Mouse (Mus musculus): ENCODE data around the gene Jmjd1c. TPM values are rescaled to one million over a fixed set of nuclear protein-coding genes. Genes with fewer than 3 reads are reported as not detected.

Gene Jmjd1c
- polyA plus RNA-seq, 1 experiment from 2014 or later: 27.1 TPM

DNA sequence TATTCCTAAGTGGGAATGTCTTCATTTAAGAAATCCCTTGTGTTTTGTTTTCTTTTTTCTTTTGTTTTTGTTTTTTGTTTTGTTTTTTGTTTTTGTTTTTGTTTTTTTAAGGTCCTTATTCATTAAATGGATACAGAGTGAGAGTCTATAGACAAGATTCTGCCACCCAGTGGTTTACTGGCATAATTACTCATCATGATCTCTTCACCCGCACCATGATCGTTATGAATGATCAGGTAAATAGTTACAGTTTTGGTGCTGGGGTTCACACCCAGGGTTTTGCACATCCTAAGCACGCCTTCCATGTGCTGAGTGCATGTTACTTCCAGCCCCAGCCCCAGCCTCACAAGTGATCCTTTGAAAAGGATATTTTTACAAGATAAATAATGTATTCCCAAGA, 120.9 kb downstream of the Jmjd1c start:
- no peak overlapping the region for H3K27ac ChIP-seq (replicated peaks)
- H3K9me3 ChIP-seq (replicated peaks): no peaks in the 10 kb centered on the region
- no peak for DNase-seq (ENCODE audit: low spot score)
- WGBS: 91% methylated on average over 3 of the region's 3 CpGs
- H3K4me3 ChIP-seq: no peak overlapping the region
- H3K4me1 ChIP-seq: no peaks in the 10 kb centered on the region; the same call in 1 of the 2 replicates
- H3K27me3 ChIP-seq (ENCODE audit: low read depth, poor library complexity, severe bottlenecking): no peaks in the 10 kb centered on the region
- peaks cover 42% of the 10 kb centered on the region for H3K36me3 ChIP-seq

DNA sequence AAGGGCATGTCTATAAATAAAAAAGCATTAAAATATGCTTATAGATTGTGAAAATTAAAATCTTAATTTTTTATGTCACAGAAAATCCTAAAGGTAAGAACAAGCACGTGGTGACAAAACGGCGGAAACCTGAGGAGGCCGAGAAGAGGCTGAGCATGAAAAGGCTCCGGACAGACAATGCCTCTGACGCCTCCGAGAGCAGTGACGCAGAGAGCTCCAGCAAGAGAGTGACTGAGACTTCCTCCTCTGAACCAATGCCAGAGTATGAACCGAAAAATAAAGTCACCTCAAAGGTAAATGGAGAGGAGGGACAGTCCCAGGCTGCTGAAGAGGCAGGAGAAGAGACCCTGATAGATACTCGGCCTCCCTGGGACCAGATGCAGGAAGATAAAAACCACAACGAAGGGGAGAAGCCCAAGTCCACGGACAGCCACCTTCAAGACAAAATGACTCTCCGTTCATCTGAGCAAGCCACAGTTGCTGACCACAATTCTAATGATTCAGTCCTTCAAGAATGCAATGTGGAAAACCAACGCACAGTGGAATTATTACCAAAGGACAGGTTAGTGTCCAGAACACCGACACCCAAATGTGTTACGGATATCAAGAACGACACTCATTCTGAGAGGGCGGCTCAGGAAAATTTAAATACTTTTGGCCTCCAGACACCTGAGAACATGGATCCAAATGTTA, 123.1 kb downstream of the Jmjd1c start:
- Histone ChIP-seq H3K4me3 (no peak overlapping the region), H3K4me1 (no peaks in the 10 kb centered on the region), H3K9me3 (replicated peaks) (no peaks in the 10 kb centered on the region), H3K36me3 (peaks cover 54% of the 10 kb centered on the region), H3K27ac (replicated peaks) (no peak overlapping the region), H3K27me3 (ENCODE audit: low read depth, poor library complexity, severe bottlenecking) (no peaks in the 10 kb centered on the region)
- 95% methylated on average over 18 of the region's 18 CpGs for WGBS
- DNase-seq (ENCODE audit: low spot score): no peak

DNA sequence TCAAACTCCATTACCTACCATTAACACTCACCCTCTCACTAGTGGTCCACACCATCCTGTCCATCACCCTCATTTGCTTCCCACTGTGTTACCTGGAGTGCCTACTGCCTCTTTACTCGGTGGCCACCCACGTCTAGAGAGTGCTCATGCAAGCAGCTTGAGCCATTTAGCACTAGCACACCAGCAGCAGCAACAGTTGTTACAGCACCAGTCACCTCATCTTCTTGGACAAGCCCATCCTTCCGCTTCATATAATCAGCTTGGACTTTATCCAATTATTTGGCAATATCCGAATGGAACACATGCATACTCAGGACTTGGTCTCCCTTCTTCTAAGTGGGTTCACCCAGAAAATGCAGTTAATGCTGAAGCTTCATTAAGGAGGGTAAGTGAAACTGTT, 124.3 kb downstream of the Jmjd1c start:
- WGBS: 93% methylated on average over 4 of the region's 4 CpGs
- Histone ChIP-seq H3K36me3 (peaks cover 66% of the 10 kb centered on the region), H3K4me3 (no peak overlapping the region)

DNA sequence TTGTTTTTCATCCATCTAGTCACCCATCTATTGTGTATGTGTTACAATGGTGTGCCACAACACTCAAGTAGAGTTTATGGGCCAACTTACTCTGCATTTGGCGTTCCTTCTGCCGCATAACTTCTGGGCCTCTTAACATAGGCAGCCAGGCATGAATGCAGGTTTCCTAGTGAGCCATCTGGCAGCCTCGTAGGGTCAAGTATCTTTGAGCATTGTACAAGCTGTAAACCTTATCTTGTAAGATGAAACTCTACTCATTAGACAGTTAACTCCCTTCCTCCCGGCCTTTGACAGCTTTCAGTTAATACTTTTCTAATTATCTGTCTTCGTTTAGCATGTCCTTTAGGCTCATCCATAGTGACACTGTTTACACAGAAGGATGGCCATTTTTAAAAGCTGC, 125.4 kb downstream of the Jmjd1c start:
- no peak overlapping the region for H3K27ac ChIP-seq (replicated peaks)
- H3K27me3 ChIP-seq (ENCODE audit: low read depth, poor library complexity, severe bottlenecking): no peaks in the 10 kb centered on the region
- DNase-seq (ENCODE audit: low spot score): no peak
- no peaks in the 10 kb centered on the region for H3K9me3 ChIP-seq (replicated peaks)
- WGBS: 71% methylated on average over 5 of the region's 5 CpGs
- H3K36me3 ChIP-seq: peaks cover 76% of the 10 kb centered on the region
- H3K4me3 ChIP-seq: no peak overlapping the region
- no peaks in the 10 kb centered on the region for H3K4me1 ChIP-seq

More for the DNA sequence above, 124.3 kb downstream of the Jmjd1c start:
- no peak overlapping the region for H3K27ac ChIP-seq (replicated peaks)
- no peaks in the 10 kb centered on the region for H3K9me3 ChIP-seq (replicated peaks)
- H3K4me1 ChIP-seq: no peaks in the 10 kb centered on the region
- DNase-seq (ENCODE audit: low spot score): no peak
- H3K27me3 ChIP-seq (ENCODE audit: low read depth, poor library complexity, severe bottlenecking): no peaks in the 10 kb centered on the region

DNA sequence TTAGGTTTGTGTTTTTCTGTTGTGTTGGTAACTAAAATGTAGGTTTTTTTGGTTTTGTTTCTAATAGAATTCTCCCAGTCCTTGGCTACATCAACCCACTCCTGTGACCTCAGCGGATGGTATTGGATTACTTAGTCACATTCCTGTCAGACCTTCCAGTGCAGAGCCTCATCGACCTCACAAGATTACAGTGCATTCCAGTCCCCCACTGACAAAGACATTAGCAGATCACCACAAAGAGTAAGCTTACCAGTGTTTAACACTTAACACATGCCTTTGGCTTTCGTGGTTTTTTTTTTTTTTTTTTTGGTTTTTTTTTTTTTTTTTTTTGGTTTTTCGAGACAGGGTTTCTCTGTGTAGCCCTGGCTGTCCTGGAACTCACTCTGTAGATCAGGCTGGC, 128.0 kb downstream of the Jmjd1c start:
- Histone ChIP-seq H3K36me3 (peaks cover 83% of the 10 kb centered on the region), H3K9me3 (replicated peaks) (no peaks in the 10 kb centered on the region), H3K27me3 (ENCODE audit: low read depth, poor library complexity, severe bottlenecking) (no peaks in the 10 kb centered on the region), H3K4me1 (no peaks in the 10 kb centered on the region), H3K4me3 (no peak overlapping the region), H3K27ac (replicated peaks) (no peak overlapping the region)
- DNase-seq (ENCODE audit: low spot score): no peak
- WGBS: 76% methylated on average over 3 of the region's 4 CpGs

DNA sequence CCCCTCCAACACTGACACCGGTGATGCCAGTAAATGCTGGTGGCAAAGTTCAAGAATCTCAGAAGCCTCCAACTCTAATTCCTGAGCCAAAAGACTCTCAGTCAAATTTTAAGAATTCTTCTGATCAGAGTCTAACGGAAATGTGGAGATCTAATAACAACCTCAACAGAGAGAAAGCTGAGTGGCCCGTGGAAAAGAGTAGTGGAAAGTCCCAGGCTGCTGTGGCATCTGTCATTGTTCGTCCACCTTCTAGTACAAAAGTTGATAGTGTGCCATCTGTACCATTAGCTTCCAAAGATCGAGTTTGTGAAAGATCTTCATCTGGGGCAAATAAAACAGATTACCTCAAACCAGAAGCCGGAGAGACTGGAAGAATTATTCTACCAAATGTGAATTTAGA, 129.6 kb downstream of the Jmjd1c start:
- H3K4me3 ChIP-seq: no peak overlapping the region
- no peak for DNase-seq (ENCODE audit: low spot score)
- H3K27ac ChIP-seq (replicated peaks): no peak overlapping the region
- H3K4me1 ChIP-seq: no peaks in the 10 kb centered on the region
- no peaks in the 10 kb centered on the region for H3K9me3 ChIP-seq (replicated peaks)
- H3K36me3 ChIP-seq: peaks cover 82% of the 10 kb centered on the region
- no peaks in the 10 kb centered on the region for H3K27me3 ChIP-seq (ENCODE audit: low read depth, poor library complexity, severe bottlenecking)
- WGBS: 92% methylated on average over 6 of the region's 6 CpGs

DNA sequence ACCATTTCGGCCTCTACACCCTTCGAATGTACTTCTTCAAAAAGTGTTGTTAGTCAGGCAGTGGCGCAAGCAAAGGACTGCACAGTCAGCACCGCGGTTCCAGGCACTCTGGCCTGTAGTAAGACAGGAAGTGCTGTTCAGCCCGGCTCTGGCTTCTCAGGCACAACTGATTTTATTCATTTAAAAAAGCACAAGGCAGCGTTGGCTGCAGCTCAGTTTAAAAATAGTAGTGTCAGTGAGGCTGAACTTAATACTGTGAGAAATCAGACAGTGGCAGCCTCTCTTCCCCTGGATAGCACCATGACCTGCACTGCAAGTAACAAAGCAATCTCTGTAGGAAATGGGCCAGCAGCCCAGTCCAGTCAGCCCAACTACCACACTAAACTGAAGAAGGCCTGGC, 130.2 kb downstream of the Jmjd1c start:
- Histone ChIP-seq H3K27ac (replicated peaks) (no peak overlapping the region), H3K9me3 (replicated peaks) (no peaks in the 10 kb centered on the region), H3K4me3 (no peak overlapping the region), H3K36me3 (peaks cover 82% of the 10 kb centered on the region), H3K27me3 (ENCODE audit: low read depth, poor library complexity, severe bottlenecking) (no peaks in the 10 kb centered on the region), H3K4me1 (no peaks in the 10 kb centered on the region)
- WGBS: 93% methylated on average over 7 of the region's 7 CpGs
- no peak for DNase-seq (ENCODE audit: low spot score)

DNA sequence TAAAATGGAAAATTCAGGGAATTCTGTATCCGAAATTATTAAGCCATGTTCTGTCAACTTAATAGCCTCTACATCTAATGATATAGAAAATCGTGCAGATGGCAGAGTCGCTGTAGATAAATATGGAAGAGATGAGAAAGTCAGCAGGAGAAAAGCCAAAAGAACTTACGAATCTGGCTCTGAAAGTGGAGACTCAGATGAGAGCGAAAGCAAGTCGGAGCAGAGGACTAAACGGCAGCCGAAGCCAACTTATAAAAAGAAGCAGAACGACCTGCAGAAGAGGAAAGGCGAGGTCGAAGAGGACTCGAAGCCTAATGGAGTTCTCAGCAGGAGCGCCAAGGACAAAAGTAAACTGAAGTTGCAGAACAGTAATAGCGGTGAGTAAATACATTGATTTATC, 130.6 kb downstream of the Jmjd1c start:
- Histone ChIP-seq H3K36me3 (peaks cover 82% of the 10 kb centered on the region), H3K9me3 (replicated peaks) (no peaks in the 10 kb centered on the region), H3K27ac (replicated peaks) (no peak overlapping the region), H3K4me3 (no peak overlapping the region), H3K27me3 (ENCODE audit: low read depth, poor library complexity, severe bottlenecking) (no peaks in the 10 kb centered on the region), H3K4me1 (no peaks in the 10 kb centered on the region)
- DNase-seq (ENCODE audit: low spot score): no peak
- WGBS: 94% methylated on average over 14 of the region's 14 CpGs

DNA sequence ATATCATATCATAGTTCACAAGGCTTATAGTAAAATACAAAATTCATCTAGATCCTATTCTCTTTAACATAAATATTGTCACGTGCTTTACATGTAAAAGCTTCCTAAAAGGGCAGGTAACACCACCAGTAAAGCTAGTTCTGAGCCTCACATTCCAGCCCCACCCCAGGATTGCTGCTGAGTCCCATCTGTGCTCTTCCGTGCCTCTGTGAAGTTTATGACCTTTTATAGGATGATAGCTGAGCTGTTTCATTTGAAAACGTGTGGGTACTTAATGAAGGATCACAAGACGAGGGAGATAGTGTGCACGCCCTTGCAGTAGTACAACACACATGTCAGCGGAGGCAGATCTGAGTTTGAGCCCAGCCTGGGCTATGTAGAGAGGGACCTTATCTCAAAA, 134.5 kb downstream of the Jmjd1c start:
- H3K36me3 ChIP-seq: peaks cover 90% of the 10 kb centered on the region
- WGBS: 94% methylated on average over 6 of the region's 6 CpGs
- no peak for DNase-seq (ENCODE audit: low spot score)

DNA sequence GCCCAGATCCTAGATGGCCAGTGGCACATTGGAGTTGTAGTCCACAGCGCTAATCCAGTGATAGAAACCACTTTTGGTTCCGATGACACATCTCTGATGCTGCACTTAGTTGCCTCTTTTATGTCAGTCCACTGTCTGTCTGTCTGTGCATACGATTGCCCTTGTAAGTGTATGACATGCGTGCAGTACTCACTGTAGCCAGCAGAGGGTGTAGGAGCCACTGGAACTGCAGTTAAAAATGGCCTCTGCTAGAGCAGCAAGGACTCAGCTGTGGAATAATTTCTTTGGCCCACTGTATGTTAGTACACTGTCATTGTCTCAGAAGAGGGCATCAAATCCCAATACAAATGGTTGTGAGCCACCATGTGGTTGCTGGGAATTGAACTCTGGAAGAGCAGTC, 151.2 kb downstream of the Jmjd1c start:
- no peak overlapping the region for H3K27ac ChIP-seq (replicated peaks)
- no peak overlapping the region for H3K4me3 ChIP-seq
- peak; percentile 46 for DNase-seq (ENCODE audit: low spot score)
- H3K9me3 ChIP-seq (replicated peaks): no peaks in the 10 kb centered on the region
- peaks cover 95% of the 10 kb centered on the region for H3K36me3 ChIP-seq
- WGBS: 93% methylated on average over 4 of the region's 4 CpGs
- no peaks in the 10 kb centered on the region for H3K27me3 ChIP-seq (ENCODE audit: low read depth, poor library complexity, severe bottlenecking)
- no peaks in the 10 kb centered on the region for H3K4me1 ChIP-seq

More for the DNA sequence above, 134.5 kb downstream of the Jmjd1c start:
- Histone ChIP-seq H3K27me3 (ENCODE audit: low read depth, poor library complexity, severe bottlenecking) (no peaks in the 10 kb centered on the region), H3K9me3 (replicated peaks) (no peaks in the 10 kb centered on the region), H3K4me3 (no peak overlapping the region), H3K4me1 (no peaks in the 10 kb centered on the region), H3K27ac (replicated peaks) (no peak overlapping the region)

DNA sequence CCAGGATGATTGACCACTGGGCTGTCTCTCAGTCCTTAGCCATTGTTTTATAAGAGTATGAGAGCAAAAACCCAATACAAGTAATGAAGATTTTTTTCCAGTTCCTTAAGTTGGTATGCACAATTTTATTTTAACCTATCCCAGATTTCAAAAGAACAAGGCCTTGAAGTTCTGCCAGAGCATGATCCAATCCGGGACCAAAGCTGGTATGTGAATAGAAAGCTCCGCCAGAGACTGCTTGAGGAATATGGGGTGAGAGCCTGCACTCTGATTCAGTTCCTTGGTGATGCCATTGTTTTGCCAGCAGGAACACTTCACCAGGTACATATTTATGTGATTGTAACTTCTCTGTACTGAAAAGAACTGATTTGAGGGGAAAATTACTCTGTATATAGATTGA, 153.6 kb downstream of the Jmjd1c start:
- Histone ChIP-seq H3K9me3 (replicated peaks) (no peaks in the 10 kb centered on the region), H3K36me3 (peaks cover 95% of the 10 kb centered on the region), H3K27me3 (ENCODE audit: low read depth, poor library complexity, severe bottlenecking) (no peaks in the 10 kb centered on the region), H3K27ac (replicated peaks) (no peak overlapping the region), H3K4me3 (no peak overlapping the region), H3K4me1 (no peaks in the 10 kb centered on the region)
- WGBS: 92% methylated on average over 2 of the region's 2 CpGs
- DNase-seq (ENCODE audit: low spot score): no peak

DNA sequence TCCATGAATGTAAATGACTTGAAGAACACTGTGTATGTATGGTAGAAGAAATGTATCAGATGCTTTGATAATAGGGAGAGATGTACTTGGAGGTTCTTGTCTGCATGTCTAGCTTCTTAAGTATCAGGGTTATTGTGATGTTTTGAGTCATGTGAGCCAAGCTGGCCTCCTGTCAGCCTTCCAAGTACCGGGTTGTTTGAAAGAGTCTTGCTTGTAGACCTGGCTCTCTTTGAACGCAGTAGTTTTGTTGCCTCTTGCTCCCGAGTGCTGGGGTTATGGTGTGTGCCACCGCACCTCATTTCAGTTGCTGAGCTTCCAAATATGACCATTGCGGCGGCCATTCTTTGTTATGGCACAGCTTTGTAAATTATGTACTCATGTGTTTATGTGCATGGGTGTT, 154.9 kb downstream of the Jmjd1c start:
- H3K27ac ChIP-seq (replicated peaks): no peak overlapping the region
- 95% methylated on average over 6 of the region's 6 CpGs for WGBS
- no peaks in the 10 kb centered on the region for H3K27me3 ChIP-seq (ENCODE audit: low read depth, poor library complexity, severe bottlenecking)
- DNase-seq (ENCODE audit: low spot score): no peak
- peaks cover 95% of the 10 kb centered on the region for H3K36me3 ChIP-seq
- H3K4me3 ChIP-seq: no peak overlapping the region
- no peaks in the 10 kb centered on the region for H3K4me1 ChIP-seq
- H3K9me3 ChIP-seq (replicated peaks): no peaks in the 10 kb centered on the region

DNA sequence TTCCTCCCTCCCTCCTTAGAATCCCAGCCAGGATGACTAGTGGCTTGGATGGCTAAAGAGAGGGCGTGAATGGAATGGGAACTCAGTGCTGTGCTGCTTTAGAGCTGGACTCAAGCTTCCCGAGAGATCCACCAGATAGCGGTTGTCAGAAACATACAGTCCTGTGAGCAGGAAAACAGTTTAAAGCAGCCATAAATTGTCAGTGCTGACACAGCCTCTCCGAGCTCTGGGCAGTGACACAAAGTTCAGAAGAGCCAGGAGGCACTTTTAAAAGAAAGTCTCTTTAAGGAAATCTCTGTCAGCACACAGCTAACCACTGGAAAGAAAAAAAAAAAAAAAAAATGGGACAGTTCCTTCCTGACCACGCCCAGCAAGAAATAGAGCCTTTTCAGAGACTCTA, 156.4 kb downstream of the Jmjd1c start:
- no peak overlapping the region for H3K27ac ChIP-seq (replicated peaks)
- no peak for DNase-seq (ENCODE audit: low spot score)
- WGBS: 87% methylated on average over 5 of the region's 5 CpGs
- peaks cover 95% of the 10 kb centered on the region for H3K36me3 ChIP-seq
- no peak overlapping the region for H3K4me3 ChIP-seq
- no peaks in the 10 kb centered on the region for H3K9me3 ChIP-seq (replicated peaks)
- H3K27me3 ChIP-seq (ENCODE audit: low read depth, poor library complexity, severe bottlenecking): no peaks in the 10 kb centered on the region
- H3K4me1 ChIP-seq: no peaks in the 10 kb centered on the region

DNA sequence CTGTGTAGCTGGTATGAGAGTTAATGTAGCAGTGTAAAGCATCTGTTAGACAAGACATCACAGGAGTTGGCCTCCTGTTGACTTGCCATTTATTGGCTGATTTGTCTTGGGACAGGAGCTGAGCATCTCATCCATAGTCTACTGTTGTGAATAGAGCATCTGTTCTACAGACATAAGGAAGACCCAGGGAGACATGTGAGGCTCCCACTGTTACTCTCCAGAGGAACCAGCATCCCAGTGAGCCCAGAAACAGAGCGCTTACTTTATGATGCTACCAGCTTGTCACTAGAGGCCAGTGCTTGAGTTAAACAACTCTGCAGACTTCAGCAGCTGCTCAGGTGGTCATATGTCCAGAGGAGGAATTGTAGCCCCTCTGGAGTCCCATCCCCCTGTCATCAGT, 157.2 kb downstream of the Jmjd1c start:
- Histone ChIP-seq H3K27me3 (ENCODE audit: low read depth, poor library complexity, severe bottlenecking) (no peaks in the 10 kb centered on the region), H3K36me3 (peaks cover 93% of the 10 kb centered on the region), H3K9me3 (replicated peaks) (no peaks in the 10 kb centered on the region), H3K4me3 (no peak overlapping the region), H3K27ac (replicated peaks) (no peak overlapping the region), H3K4me1 (no peaks in the 10 kb centered on the region)
- WGBS: 100% methylated on average over 1 of the region's 1 CpGs
- no peak for DNase-seq (ENCODE audit: low spot score)

All from midbrain, embryonic 10.5 days (tissue).